Mouse (Mus musculus) heart, embryonic 14.5 days (tissue): ENCODE results near the gene Dkc1. TPM values are rescaled to one million over a fixed set of nuclear protein-coding genes. Genes with fewer than 3 reads are reported as not detected.

Experiments
- ATAC-seq: fragments of 200-750 bp; cut with Nextera tagmentation; 2 replicates; pipeline ENCODE4 v1.8.0; 2017; ENCODE audit warnings: low read depth, moderate TSS enrichment; ENCODE audit not compliant: insufficient number of reproducible peaks, insufficient read depth, low FRiP score
- H3K27ac ChIP-seq, 2 experiments: fragments of 200-500 bp in 1 of 2; fragments of 300-500 bp in 1 of 2; sonication (generic) in 1 of 2; replicated peaks in 1 of 2; 2 replicates each; pipeline ENCODE4 v1.5.1; 2012 to 2014; ENCODE audit warnings: low read depth in 2 of 2, low read length in 2 of 2, control low read depth in 1 of 2, mild to moderate bottlenecking in 1 of 2, mixed read lengths in 1 of 2; ENCODE audit not compliant: control insufficient read depth in 1 of 2, insufficient read depth in 1 of 2
- H3K27me3 ChIP-seq: fragments of 300-500 bp; sonication (generic); 2 replicates; pipeline ENCODE4 v1.6.1; 2014; ENCODE audit warnings: mild to moderate bottlenecking, low read length, control low read depth; ENCODE audit not compliant: control insufficient read depth, insufficient read depth
- H3K36me3 ChIP-seq: fragments of 300-500 bp; sonication (generic); 2 replicates; pipeline ENCODE4 v1.6.1; 2014; ENCODE audit warnings: mild to moderate bottlenecking, control low read depth, low read length, mixed read lengths; ENCODE audit not compliant: control insufficient read depth, insufficient read depth
- H3K4me1 ChIP-seq, 2 experiments: fragments of 200-500 bp in 1 of 2; fragments of 300-500 bp in 1 of 2; sonication (generic) in 1 of 2; 2 replicates each; pipeline ENCODE4 v1.6.1; 2012 to 2014; ENCODE audit warnings: low read length in 2 of 2, control low read depth in 1 of 2, mixed read lengths in 1 of 2; ENCODE audit not compliant: control insufficient read depth in 2 of 2, insufficient read depth in 2 of 2
- H3K4me2 ChIP-seq: fragments of 300-500 bp; sonication (generic); 2 replicates; pipeline ENCODE4 v1.6.1; 2014; ENCODE audit warnings: mild to moderate bottlenecking, low read length
- H3K4me3 ChIP-seq, 2 experiments: fragments of 200-500 bp in 1 of 2; fragments of 300-500 bp in 1 of 2; sonication (generic) in 1 of 2; 2 replicates each; pipeline ENCODE4 v1.5.1; 2012 to 2014; ENCODE audit warnings: low read length in 2 of 2, mild to moderate bottlenecking in 2 of 2, control low read depth in 1 of 2, low read depth in 1 of 2, moderate library complexity in 1 of 2; ENCODE audit not compliant: control insufficient read depth in 1 of 2, insufficient read depth in 1 of 2
- H3K9ac ChIP-seq: fragments of 300-500 bp; sonication (generic); 2 replicates; pipeline ENCODE4 v1.6.1; 2014; ENCODE audit warnings: mild to moderate bottlenecking, low read length
- H3K9me3 ChIP-seq: fragments of 300-500 bp; sonication (generic); 2 replicates; pipeline ENCODE4 v1.6.1; 2016; ENCODE audit warnings: low read length, control low read depth; ENCODE audit not compliant: control insufficient read depth
- WGBS: fragments of 180-500 bp; shearing (Covaris S2); extraction: QIAGEN DNeasy Blood & Tissue Kit; methylation state at CpG from one replicate; pipeline ENCODE4 v1.1.7; 2014; 5-methylcytosine and 5-hydroxymethylcytosine counted together
- polyA plus RNA-seq: library from polyadenylated mRNA; unstranded; fragments of >200 nt; fragmentation: Nextera tagmentation; extraction: Ambion mirVana; gene quantifications from 2 replicates; pipeline ENCODE4 v1.2.1, GENCODE M21; 2014

Gene Dkc1
- polyA plus RNA-seq, 1 experiment from 2014 or later = 62.4 TPM

DNA sequence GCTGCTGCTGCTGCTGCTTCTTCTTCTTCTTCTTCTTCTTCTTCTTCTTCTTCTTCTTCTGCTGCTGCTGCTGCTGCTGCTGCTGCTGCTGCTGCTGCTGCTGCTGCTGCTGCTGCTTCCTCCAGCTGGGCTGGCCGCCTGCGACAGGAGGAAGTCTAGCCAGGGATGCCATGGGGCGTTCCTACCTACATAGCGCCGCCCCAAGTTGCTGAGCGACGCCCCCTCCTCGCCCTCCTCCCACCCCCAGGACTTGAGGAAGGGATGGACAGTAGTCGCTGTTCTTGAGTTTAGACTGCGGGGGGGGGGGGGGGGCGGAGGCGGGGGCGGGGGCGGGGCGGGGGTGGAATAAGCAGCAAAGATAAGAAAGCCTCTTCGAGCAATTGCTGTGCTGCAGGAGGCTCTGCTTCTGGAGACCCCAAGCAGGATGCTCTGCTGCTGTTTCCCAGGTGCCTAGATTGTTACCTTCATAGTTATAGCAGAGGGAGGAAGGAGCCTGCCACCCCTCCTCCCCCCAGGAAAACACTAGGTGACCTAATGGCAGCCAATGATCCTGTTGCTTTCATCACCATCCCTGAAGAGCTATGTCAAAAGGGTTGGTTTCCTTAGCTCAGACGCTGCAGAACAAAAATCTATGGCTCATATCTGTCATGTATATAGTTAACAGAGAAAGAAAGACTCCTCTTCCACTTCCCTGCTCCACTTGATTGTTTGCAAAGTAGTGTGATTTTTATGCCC is 10.7 kb upstream of the Dkc1 start, which contains the start of gene Gab3:
Gene Gab3 (minus strand): TSS at position 685 of the 735 bp plus-strand sequence.
- no peaks in the 10 kb centered on the region for H3K27me3 ChIP-seq
- H3K4me3 ChIP-seq = peak within 1 kb of the TSS; percentile 50 to 77
- H3K4me1 ChIP-seq = no peaks in the 10 kb centered on the region
- peak within 1 kb of the TSS in 1 of 2 experiments; percentile 25; a peak in 1 of 4 replicates for H3K27ac ChIP-seq
- 12% methylated on average over 8 of the region's 17 CpGs for WGBS
- no peaks in the 10 kb centered on the region for H3K9me3 ChIP-seq
- H3K9ac ChIP-seq = peak within 1 kb of the TSS; percentile 59
- 0 out of 2 replicates have a peak, but pooled peaks have one; percentile 71 for ATAC-seq
- peak within 1 kb of the TSS; percentile 60 for H3K4me2 ChIP-seq
- H3K36me3 ChIP-seq = no peaks in the 10 kb centered on the region

DNA sequence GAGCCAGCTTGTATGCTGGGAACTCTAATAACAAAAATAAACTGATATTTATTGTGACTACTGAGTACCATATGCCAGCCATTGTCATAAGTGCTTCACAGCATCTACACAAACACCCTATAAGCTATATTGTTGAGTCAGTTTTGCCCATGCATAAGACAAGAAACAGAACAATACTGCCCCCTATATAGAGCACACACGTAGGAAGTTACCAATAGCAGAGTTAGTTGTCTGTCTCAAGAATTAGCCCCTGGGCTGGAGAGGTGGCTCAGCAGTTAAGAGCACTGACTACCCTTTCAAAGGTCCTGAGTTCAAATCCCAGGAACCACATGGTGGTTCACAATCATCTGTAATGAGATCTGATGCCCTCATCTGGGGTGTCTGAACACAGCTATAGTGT is 10.0 kb upstream of the Dkc1 start:
- no peak overlapping the region for H3K9ac ChIP-seq
- no peak overlapping the region for H3K4me3 ChIP-seq

DNA sequence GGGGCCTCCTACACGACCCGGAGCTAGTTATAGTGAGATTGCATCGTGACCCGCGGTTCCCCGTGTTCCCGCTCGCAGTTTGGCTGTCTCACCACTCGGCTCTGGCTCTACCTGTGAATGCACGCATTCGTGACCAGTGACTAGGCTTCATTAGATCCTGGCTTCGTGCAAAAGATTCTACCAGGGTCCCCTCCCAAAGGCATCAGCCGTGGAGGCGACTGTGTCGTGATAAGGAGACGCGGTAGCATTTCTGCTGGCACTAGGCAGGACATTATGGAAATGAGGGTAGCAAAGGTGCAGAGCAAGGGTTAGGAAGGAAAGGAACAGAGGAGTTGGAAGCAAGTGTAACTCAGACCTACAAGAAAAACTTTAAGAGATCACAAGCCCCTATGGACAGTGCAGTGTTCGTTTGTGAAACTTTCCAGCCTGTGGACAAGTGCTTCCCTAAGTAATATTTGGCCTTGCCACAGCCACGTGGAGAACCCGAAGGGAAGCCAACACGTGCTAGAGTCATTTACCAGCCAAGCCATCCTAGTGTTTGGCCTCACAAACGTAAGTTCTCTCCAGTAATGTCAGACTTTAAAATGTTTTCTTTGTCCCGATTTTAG is 613 bp downstream of the Dkc1 start:
- Histone ChIP-seq H3K27me3 (no peaks in the 10 kb centered on the region), H3K27ac (peak overlapping the region; percentile 74 to 88), H3K9ac (peak overlapping the region; percentile 68), H3K4me3 (peak overlapping the region; percentile 46 to 79), H3K4me2 (peak overlapping the region; percentile 70), H3K9me3 (no peaks in the 10 kb centered on the region), H3K4me1 (no peaks in the 10 kb centered on the region), H3K36me3 (peaks cover 32% of the 10 kb centered on the region)
- no peak for ATAC-seq
- 22% methylated on average over 23 of the region's 23 CpGs for WGBS

More for the DNA sequence above, 10.0 kb upstream of the Dkc1 start:
- no peak for ATAC-seq
- Histone ChIP-seq H3K9me3 (no peaks in the 10 kb centered on the region), H3K36me3 (no peaks in the 10 kb centered on the region), H3K4me2 (no peak overlapping the region), H3K27ac (no peak overlapping the region), H3K4me1 (no peaks in the 10 kb centered on the region), H3K27me3 (no peaks in the 10 kb centered on the region)
- 18% methylated on average over 1 of the region's 1 CpGs for WGBS

DNA sequence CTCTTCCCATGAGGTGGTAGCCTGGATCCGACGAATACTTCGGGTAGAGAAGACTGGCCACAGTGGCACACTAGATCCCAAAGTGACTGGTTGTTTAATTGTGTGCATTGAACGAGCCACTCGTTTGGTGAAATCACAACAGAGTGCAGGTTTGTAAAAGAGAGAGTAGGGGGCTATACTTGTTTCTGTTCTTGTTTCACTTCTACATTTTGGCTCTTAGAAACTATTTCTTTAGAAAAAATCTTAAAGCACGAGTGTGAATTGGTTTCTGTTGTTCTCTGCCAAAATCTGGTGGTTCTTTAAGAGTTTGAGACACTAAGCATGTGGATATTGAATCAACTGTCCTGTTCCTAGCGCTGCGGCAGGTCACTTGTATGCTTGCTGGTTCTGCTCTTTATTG is 3.1 kb downstream of the Dkc1 start:
- no peak for ATAC-seq
- no peak overlapping the region for H3K4me2 ChIP-seq
- H3K27ac ChIP-seq = no peak overlapping the region
- H3K36me3 ChIP-seq = peaks cover 41% of the 10 kb centered on the region
- H3K4me3 ChIP-seq = no peak overlapping the region
- H3K27me3 ChIP-seq = no peaks in the 10 kb centered on the region
- WGBS = 90% methylated on average over 8 of the region's 8 CpGs
- no peaks in the 10 kb centered on the region for H3K9me3 ChIP-seq
- H3K4me1 ChIP-seq = no peaks in the 10 kb centered on the region
- no peak overlapping the region for H3K9ac ChIP-seq

DNA sequence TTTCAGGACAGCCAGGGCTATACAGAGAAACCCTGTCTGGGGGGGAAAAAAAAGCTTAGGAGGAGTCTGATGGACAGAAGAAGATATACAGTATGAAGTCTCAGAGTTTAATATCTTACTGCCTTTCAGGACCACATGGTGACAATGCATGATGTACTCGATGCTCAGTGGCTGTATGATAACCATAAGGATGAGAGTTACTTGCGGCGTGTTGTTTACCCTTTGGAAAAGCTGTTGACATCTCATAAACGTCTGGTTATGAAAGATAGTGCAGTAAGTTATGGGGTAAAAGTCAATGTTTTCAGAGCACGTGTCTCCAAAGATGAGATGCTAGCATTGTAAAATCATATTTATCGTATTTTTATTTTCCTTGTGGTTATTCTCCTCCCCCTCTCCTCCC is 6.6 kb downstream of the Dkc1 start:
- H3K9me3 ChIP-seq = no peaks in the 10 kb centered on the region
- no peak overlapping the region for H3K4me2 ChIP-seq
- ATAC-seq = no peak
- no peak overlapping the region for H3K4me3 ChIP-seq
- H3K27me3 ChIP-seq = no peaks in the 10 kb centered on the region
- H3K9ac ChIP-seq = no peak overlapping the region
- 79% methylated on average over 6 of the region's 6 CpGs for WGBS
- H3K4me1 ChIP-seq = no peaks in the 10 kb centered on the region
- H3K36me3 ChIP-seq = peaks cover 72% of the 10 kb centered on the region
- no peak overlapping the region for H3K27ac ChIP-seq

DNA sequence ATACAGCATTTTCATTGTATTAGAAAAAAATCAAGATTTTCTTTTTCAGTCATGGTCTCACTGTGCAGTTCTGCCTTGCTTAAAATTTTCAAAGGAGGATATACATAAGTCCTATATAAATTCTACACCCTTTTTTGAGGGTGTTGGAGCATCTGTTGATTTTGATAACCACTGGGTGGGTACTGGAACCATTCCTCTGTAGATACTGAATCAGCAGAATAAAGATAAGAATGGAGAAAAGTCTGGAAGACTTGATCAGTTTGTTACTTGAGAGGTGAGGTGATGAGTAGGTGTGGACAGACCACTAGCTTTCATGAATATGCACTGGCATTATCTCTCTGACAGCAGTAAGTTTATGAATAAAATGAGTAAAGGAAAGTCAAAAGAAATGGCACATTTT is 19.9 kb downstream of the Dkc1 start:
- no peak overlapping the region for H3K4me3 ChIP-seq
- H3K9ac ChIP-seq = no peak overlapping the region
- ATAC-seq = no peak
- peaks cover 61% of the 10 kb centered on the region for H3K36me3 ChIP-seq
- no peaks in the 10 kb centered on the region for H3K9me3 ChIP-seq
- H3K4me2 ChIP-seq = no peak overlapping the region
- no peaks in the 10 kb centered on the region for H3K4me1 ChIP-seq
- no peaks in the 10 kb centered on the region for H3K27me3 ChIP-seq
- no peak overlapping the region for H3K27ac ChIP-seq

DNA sequence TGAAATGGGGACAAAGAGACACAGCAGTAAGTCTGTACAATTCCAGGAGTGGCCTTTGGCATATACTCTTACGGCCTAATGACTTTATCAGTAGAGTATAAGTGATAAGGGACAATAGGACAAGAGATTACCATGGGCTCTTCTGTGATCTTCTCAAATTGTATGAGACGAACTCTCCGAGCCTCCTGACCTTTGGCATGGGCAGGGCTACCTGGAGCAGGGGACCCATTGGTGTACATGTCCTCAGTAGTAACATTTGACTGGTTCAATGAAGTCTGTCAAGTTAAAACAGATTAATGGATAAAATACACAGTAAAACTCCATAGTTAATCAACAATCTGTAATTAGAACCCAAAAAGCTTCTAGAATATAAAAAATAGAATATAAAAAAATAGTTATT is 30.0 kb downstream of the Dkc1 start:
- no peak overlapping the region for H3K27ac ChIP-seq
- H3K4me3 ChIP-seq = no peak overlapping the region
- no peaks in the 10 kb centered on the region for H3K4me1 ChIP-seq
- H3K36me3 ChIP-seq = peaks cover 25% of the 10 kb centered on the region
- ATAC-seq = no peak
- H3K9me3 ChIP-seq = no peaks in the 10 kb centered on the region
- whole genome bisulfite sequencing = 68% methylated on average over 3 of the region's 3 CpGs
- H3K27me3 ChIP-seq = no peaks in the 10 kb centered on the region
- H3K4me2 ChIP-seq = no peak overlapping the region
- H3K9ac ChIP-seq = no peak overlapping the region
